Comparison of ENCODE assay signal across 8 mouse cellular contexts in the genomic region with DNA sequence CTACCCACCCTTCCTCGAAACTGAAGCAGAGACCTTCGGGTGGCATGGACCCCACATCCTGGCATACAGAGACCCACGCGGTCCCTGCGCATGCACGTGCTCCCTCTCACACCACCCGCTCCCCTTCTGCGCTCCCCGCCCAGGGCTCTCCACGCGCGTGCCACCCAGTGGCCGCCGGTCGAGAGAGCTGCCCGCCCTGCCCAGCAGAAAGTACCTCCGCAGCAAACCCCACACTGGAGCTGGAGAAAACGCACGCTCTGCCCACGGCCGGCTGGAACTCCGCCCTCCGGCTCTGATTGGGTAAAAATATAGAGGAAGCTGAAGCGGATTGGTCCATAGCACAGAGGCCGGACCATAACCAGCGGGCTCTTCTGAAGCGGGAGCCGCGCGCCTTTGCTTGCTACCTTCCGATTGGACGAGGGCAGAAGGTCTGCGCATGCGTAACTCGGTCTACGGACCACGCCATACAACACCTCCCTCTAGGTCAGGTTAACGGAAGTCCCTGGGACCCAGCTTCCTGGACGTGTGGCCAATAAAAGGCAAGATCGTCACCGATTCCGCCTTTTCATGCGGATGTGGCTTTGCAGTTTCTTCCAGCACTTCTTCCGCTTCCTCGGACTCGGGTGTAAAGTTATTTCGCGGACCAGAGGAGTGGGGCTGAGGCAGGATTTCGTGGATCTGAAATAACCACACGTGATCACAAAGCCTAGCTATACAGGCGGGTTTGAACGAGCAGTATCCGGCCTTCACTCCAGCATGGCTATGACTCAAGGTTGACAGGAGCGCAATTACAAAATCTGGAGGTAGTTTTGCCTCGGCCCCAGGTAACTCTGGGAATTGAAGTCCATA. TPM values are rescaled to one million over a fixed set of nuclear protein-coding genes. Genes with fewer than 3 reads are reported as not detected.
A peak's percentile ranks its signal among the peaks of the same experiment; 100 is the strongest.
DNase-seq lines count a peak whose midpoint lies in the region; ATAC-seq and TF ChIP-seq lines count a peak whose summit lies in the region.

A gene (minus strand): TSS at position 280 of the 849 bp plus-strand sequence.

- intact Hi-C loops in gastrocnemius, adult 2 months (cut with DNase I): loop anchor here (1.0 to 5.0 kb wide), 2 partner anchors 66 to 103 kb away; a partner anchor contains a TSS
- intact Hi-C loops in left cerebral cortex, adult 2 months (cut with DNase I): loop anchor here (1.0 kb wide), 2 partner anchors 66 to 73 kb away; a partner anchor contains a TSS

- H3K27me3 ChIP-seq in hindbrain, postnatal 0 days (ENCODE audit: insufficient read depth, low read length): no peaks in the 10 kb centered on the region

- peak; percentile 100 for DNase-seq in ZHBTc4 (ENCODE audit: low read depth, low spot score)
- DNase-seq in gastrocnemius, adult 2 months: peak; percentile 100
- peak; percentile 100 for DNase-seq in hindbrain, postnatal 0 days (ENCODE audit: low spot score)
- DNase-seq in left cerebral cortex, adult 2 months (ENCODE audit: extremely low spot score in 1 of 2, low spot score in 2 of 2): peak; percentile 97 to 100
- peak; percentile 99 to 100 for DNase-seq in right cerebral cortex, adult 2 months (ENCODE audit: low spot score in 2 of 2)
- peak; percentile 99 for DNase-seq in urinary bladder, postnatal 14 days (ENCODE audit: low spot score)

- peak within 1 kb of the TSS; percentile 75 for H3K4me2 ChIP-seq in hindbrain, postnatal 0 days (ENCODE audit: low read depth, low read length)

- peaks cover 6% of the 10 kb centered on the region; the same call in 1 of the 2 replicates for H3K4me1 ChIP-seq in hindbrain, postnatal 0 days (ENCODE audit: insufficient read depth, low read length)

- peak within 1 kb of the TSS; percentile 94 for H3K4me3 ChIP-seq in gastrocnemius, adult 2 months
- H3K4me3 ChIP-seq in hindbrain, postnatal 0 days (ENCODE audit: low read length): peak within 1 kb of the TSS; percentile 53
- H3K4me3 ChIP-seq in left cerebral cortex, adult 2 months: peak within 1 kb of the TSS; percentile 79

- H3K27ac ChIP-seq in gastrocnemius, adult 2 months: peak within 1 kb of the TSS; percentile 98
- H3K27ac ChIP-seq in hindbrain, postnatal 0 days: peak within 1 kb of the TSS; percentile 77
- H3K27ac ChIP-seq in left cerebral cortex, adult 2 months: peak within 1 kb of the TSS; percentile 87

- H3K9me3 ChIP-seq in hindbrain, postnatal 0 days (ENCODE audit: low read length): no peaks in the 10 kb centered on the region

- peak; percentile 53 for TF ChIP-seq CTCF in gastrocnemius, adult 2 months (IDR thresholded peaks at IDR 0.05)
- peak; percentile 54 for TF ChIP-seq CTCF in hindbrain, postnatal 0 days (IDR thresholded peaks at IDR 0.05; ENCODE audit: low read depth)
- peak; percentile 38 for TF ChIP-seq CTCF in left cerebral cortex, adult 2 months (IDR thresholded peaks at IDR 0.05)

- H3K36me3 ChIP-seq in hindbrain, postnatal 0 days (ENCODE audit: insufficient read depth, low read length): no peaks in the 10 kb centered on the region

- peak; percentile 91 for ATAC-seq in common myeloid progenitor, adult 5-6 weeks (replicated peaks; ENCODE audit: low read depth, poor library complexity, severe bottlenecking)
- ATAC-seq in hindbrain, postnatal 0 days: peak; percentile 99
- ATAC-seq in megakaryocyte, adult 5-6 weeks (ENCODE audit: poor library complexity, severe bottlenecking): peak; percentile 89

- H3K9ac ChIP-seq in hindbrain, postnatal 0 days (replicated peaks; ENCODE audit: low read length): peak within 1 kb of the TSS; percentile 50

- WGBS in hindbrain, postnatal 0 days: 1% methylated on average over 55 of the region's 55 CpGs

RNA-seq across cellular contexts. Expression of the gene that starts here (rescaled TPM):
- total RNA-seq in common myeloid progenitor, adult 5-6 weeks (2017): 20.1 and 31.7 TPM in 2 replicates
- total RNA-seq in gastrocnemius, adult 2 months (2021): 1 to 10 TPM; 1.9 to 2.8 TPM
- 2.4 and 2.5 TPM in 2 replicates for total RNA-seq in hindbrain, postnatal 0 days (2014; rRNA removed)
- polyA plus RNA-seq in hindbrain, postnatal 0 days (2015; fragmentation: Nextera tagmentation; extraction: Ambion mirVana): 3.7 TPM in 2 replicates
- 1 to 10 TPM; 2.3 to 3.7 TPM for total RNA-seq in left cerebral cortex, adult 2 months (2021)
- 9.7 and 9.8 TPM in 2 replicates for total RNA-seq in megakaryocyte, adult 5-6 weeks (2015)
- total RNA-seq in megakaryocyte, adult 5-6 weeks (2017): 7.5 and 8.9 TPM in 2 replicates

Comparison
In these comparisons a context has a peak if more than half of its experiments do, and no peak if none do; other contexts are left out.
1. Peak in every context shown above with its lines: DNase-seq, ATAC-seq, H3K4me3 ChIP-seq and H3K27ac ChIP-seq.